Mouse (Mus musculus) CH12.LX (cell line): Measurements from ENCODE around the gene Nucb1. TPM values are rescaled to one million over a fixed set of nuclear protein-coding genes. Genes with fewer than 3 reads are reported as not detected.

Source experiments
- DNase-seq: peaks from one replicate; pipeline ENCODE4 v3.0.0-alpha.2; 2013; ENCODE audit errors: extremely low read depth
- H3K27ac ChIP-seq: 2 replicates; pipeline ENCODE4 v1.5.1; 2012; ENCODE audit warnings: low read depth, mild to moderate bottlenecking, control low read depth, moderate library complexity; ENCODE audit not compliant: insufficient read depth
- H3K27me3 ChIP-seq: replicated peaks from 2 replicates; pipeline ENCODE3; 2012; ENCODE audit warnings: inconsistent platforms
- H3K36me3 ChIP-seq, 2 experiments: replicated peaks in 1 of 2; 2 replicates each; pipeline versions ENCODE3 to v1.6.1; 2012; ENCODE audit warnings: inconsistent platforms in 1 of 2, low read length in 1 of 2, mild to moderate bottlenecking in 1 of 2, mixed read lengths in 1 of 2, moderate library complexity in 1 of 2; ENCODE audit not compliant: control insufficient read depth in 1 of 2, insufficient read depth in 1 of 2
- H3K4me1 ChIP-seq, 2 experiments: 2 replicates each; pipeline ENCODE4 v1.6.1; 2012; ENCODE audit warnings: inconsistent platforms in 1 of 2, moderate library complexity in 1 of 2; ENCODE audit not compliant: insufficient read depth in 2 of 2, control insufficient read depth in 1 of 2
- H3K4me2 ChIP-seq: 2 replicates; pipeline ENCODE4 v1.6.1; 2012; ENCODE audit warnings: low read depth, mild to moderate bottlenecking, control low read depth; ENCODE audit not compliant: poor library complexity, insufficient read depth, severe bottlenecking
- H3K4me3 ChIP-seq, 3 experiments: fragments of 150-350 bp in 1 of 3; sonication (generic) in 1 of 3; replicated peaks in 1 of 3; 2 replicates each; pipeline versions ENCODE3 to v1.5.1; 2011 to 2012; ENCODE audit warnings: low read depth in 2 of 3, low read length in 2 of 3, mild to moderate bottlenecking in 2 of 3, moderate library complexity in 2 of 3, control low read depth in 1 of 3, improper control_type of control experiment in 1 of 3, inconsistent platforms in 1 of 3, mixed read lengths in 1 of 3; ENCODE audit not compliant: poor library complexity in 1 of 3
- H3K79me2 ChIP-seq: replicated peaks from 2 replicates; pipeline ENCODE4 v1.6.1; 2012; ENCODE audit warnings: mild to moderate bottlenecking, moderate library complexity; ENCODE audit not compliant: control insufficient read depth, poor library complexity, insufficient read depth, severe bottlenecking; ENCODE audit errors: extremely low read depth
- H3K9ac ChIP-seq: 2 replicates; pipeline ENCODE4 v1.6.1; 2012; ENCODE audit warnings: low read depth, mild to moderate bottlenecking, control low read depth, moderate library complexity; ENCODE audit not compliant: insufficient read depth
- H3K9me3 ChIP-seq: replicated peaks from 2 replicates; pipeline ENCODE3; 2012; ENCODE audit warnings: low read length, inconsistent platforms, mixed read lengths
- BHLHE40 ChIP-seq: IDR thresholded peaks from 2 replicates; pipeline ENCODE4 v1.6.1; 2011; ENCODE audit warnings: mild to moderate bottlenecking, low read depth, low read length, improper control_type of control experiment
- CHD2 ChIP-seq: IDR thresholded peaks from 2 replicates; pipeline ENCODE4 v1.6.1; 2011; ENCODE audit warnings: low read length, improper control_type of control experiment
- CTCF ChIP-seq, 2 experiments: IDR thresholded peaks in 1 of 2; conservative IDR thresholded peaks in 1 of 2; 2 replicates each; pipeline ENCODE4 v1.5.1; 2011 to 2012; ENCODE audit warnings: low read depth in 2 of 2, low read length in 2 of 2, improper control_type of control experiment in 1 of 2, inconsistent platforms in 1 of 2, mild to moderate bottlenecking in 1 of 2, moderate library complexity in 1 of 2
- EP300 ChIP-seq: IDR thresholded peaks from 2 replicates; pipeline ENCODE4 v1.6.1; 2011; ENCODE audit warnings: low read length, improper control_type of control experiment
- ETS1 ChIP-seq: conservative IDR thresholded peaks from 2 replicates; pipeline ENCODE4 v1.6.1; 2012; ENCODE audit warnings: low read depth, mild to moderate bottlenecking, inconsistent platforms, low read length, improper control_type of control experiment, moderate library complexity
- HCFC1 ChIP-seq: IDR thresholded peaks from 2 replicates; pipeline ENCODE4 v1.6.1; 2012; ENCODE audit warnings: low read depth, mild to moderate bottlenecking, inconsistent platforms, low read length, improper control_type of control experiment
- IRF4 ChIP-seq: IDR thresholded peaks from 2 replicates; pipeline ENCODE4 v1.6.1; 2014; ENCODE audit warnings: low read depth, mild to moderate bottlenecking, inconsistent platforms, low read length, improper control_type of control experiment
- JUND ChIP-seq: conservative IDR thresholded peaks from 2 replicates; pipeline ENCODE4 v1.6.1; 2011; ENCODE audit warnings: low read depth, low read length, improper control_type of control experiment
- MAX ChIP-seq: IDR thresholded peaks from 2 replicates; pipeline ENCODE4 v1.6.1; 2011; ENCODE audit warnings: low read length, improper control_type of control experiment
- MAZ ChIP-seq: IDR thresholded peaks from 2 replicates; pipeline ENCODE4 v1.6.1; 2012; ENCODE audit warnings: low read depth, mild to moderate bottlenecking, inconsistent platforms, low read length, improper control_type of control experiment, moderate library complexity
- MXI1 ChIP-seq: IDR thresholded peaks from 2 replicates; pipeline ENCODE4 v1.6.1; 2011; ENCODE audit warnings: mild to moderate bottlenecking, low read depth, low read length, improper control_type of control experiment
- NRF1 ChIP-seq: IDR thresholded peaks from 2 replicates; pipeline ENCODE4 v1.6.1; 2014; ENCODE audit warnings: low read depth, mild to moderate bottlenecking, inconsistent platforms, low read length, improper control_type of control experiment, moderate library complexity
- RAD21 ChIP-seq: IDR thresholded peaks from 2 replicates; pipeline ENCODE4 v1.6.1; 2011; ENCODE audit warnings: low read depth, mild to moderate bottlenecking, low read length, improper control_type of control experiment, moderate library complexity
- RCOR1 ChIP-seq: conservative IDR thresholded peaks from 2 replicates; pipeline ENCODE4 v1.6.1; 2012; ENCODE audit warnings: low read depth, mild to moderate bottlenecking, inconsistent platforms, low read length, improper control_type of control experiment
- SIN3A ChIP-seq: IDR thresholded peaks from 2 replicates; pipeline ENCODE4 v1.6.1; 2012; ENCODE audit warnings: low read length, improper control_type of control experiment, inconsistent platforms
- SMC3 ChIP-seq: IDR thresholded peaks from 2 replicates; pipeline ENCODE4 v1.6.1; 2011; ENCODE audit warnings: low read depth, low read length, improper control_type of control experiment
- ZKSCAN1 ChIP-seq: IDR thresholded peaks from 2 replicates; pipeline ENCODE4 v1.6.1; 2012; ENCODE audit warnings: low read depth, inconsistent platforms, low read length, improper control_type of control experiment, borderline replicate concordance
- ZMIZ1 ChIP-seq: IDR thresholded peaks from 2 replicates; pipeline ENCODE4 v1.6.1; 2012; ENCODE audit warnings: low read depth, mild to moderate bottlenecking, inconsistent platforms, low read length, improper control_type of control experiment
- ZNF384 ChIP-seq: IDR thresholded peaks from 2 replicates; pipeline ENCODE4 v1.6.1; 2012; ENCODE audit warnings: low read depth, low read length, improper control_type of control experiment, inconsistent platforms
- dilution Hi-C: fragments of 300-500 bp; cut with MboI; formaldehyde crosslinking; loops from 2 replicates; pipeline ENCODE4 v1.14.3; 2020; ENCODE audit warnings: low sequenced_read_pairs; ENCODE audit not compliant: extremely low pct_unique_long_range_greater_than_20kb, extremely low pct_ligation_motif_present
- in situ Hi-C: fragments of 300-500 bp; cut with MboI; formaldehyde crosslinking; loops from 3 replicates; pipeline ENCODE4 v1.14.3; 2019; ENCODE audit warnings: low sequenced_read_pairs, low pct_ligation_motif_present, low pct_unique_long_range_greater_than_20kb, mixed read lengths
- polyA plus RNA-seq: library from polyadenylated mRNA; unstranded; fragments of >175 nt; gene quantifications from 2 replicates; pipeline ENCODE4 v1.2.1, GENCODE M21; 2012; ENCODE audit warnings: low read depth; ENCODE audit not compliant: insufficient read length
- total RNA-seq, 2 experiments: library from RNA; depleted of rRNA; stranded (reverse); fragments of 300-350 nt in 1 of 2; fragments of >200 nt in 1 of 2; gene quantifications; 2 replicates each; pipeline ENCODE4 v1.2.3; 2012 to 2014

The Nucb1 gene
- total and polyA plus RNA-seq, 3 experiments = 40.8 to 90.4 (median 83.4) TPM

GRCm38 (mm10) chr7:45449974-45450373, 60.2 kb downstream of the Nucb1 start:
- no peaks in the 10 kb centered on the region for H3K9me3 ChIP-seq
- H3K4me3 ChIP-seq = no peak overlapping the region
- H3K4me1 ChIP-seq = peaks cover 2 to 19% of the 10 kb centered on the region in 2 experiments
- TF ChIP-seq MAX = no peak
- no peak for TF ChIP-seq MAZ
- no peak for TF ChIP-seq ZNF384
- no peak for TF ChIP-seq NRF1
- TF ChIP-seq IRF4 = no peak
- no peak for TF ChIP-seq CTCF (conservative IDR thresholded peaks at IDR 0.05 in 1 of 2, IDR thresholded peaks at IDR 0.05 in 1 of 2; ENCODE audit: low read depth in 2 of 2, low read length in 2 of 2)
- TF ChIP-seq BHLHE40 = no peak
- TF ChIP-seq HCFC1 = no peak
- no peak for TF ChIP-seq SMC3
- TF ChIP-seq RCOR1 = no peak
- no peak for TF ChIP-seq JUND
- no peak for TF ChIP-seq ETS1
- no peak for TF ChIP-seq ZKSCAN1
- no peak overlapping the region for H3K27ac ChIP-seq
- no peaks in the 10 kb centered on the region for H3K79me2 ChIP-seq
- in situ Hi-C loops = no loop called here
- dilution Hi-C loops = no loop called here
- no peak overlapping the region for H3K4me2 ChIP-seq
- peaks cover 30 to 62% of the 10 kb centered on the region in 2 experiments for H3K36me3 ChIP-seq
- H3K9ac ChIP-seq = no peak overlapping the region
- no peaks in the 10 kb centered on the region for H3K27me3 ChIP-seq
- DNase-seq = no peak

GRCm38 (mm10) chr7:45447325-45447990, 62.7 kb downstream of the Nucb1 start:
- no peak for DNase-seq
- Histone ChIP-seq H3K79me2 (no peaks in the 10 kb centered on the region), H3K9ac (peak overlapping the region; percentile 53; the same call in 1 of the 2 replicates), H3K9me3 (no peaks in the 10 kb centered on the region), H3K36me3 (peaks cover 37 to 68% of the 10 kb centered on the region in 2 experiments), H3K4me1 (peaks cover 2 to 19% of the 10 kb centered on the region in 2 experiments), H3K4me2 (peak overlapping the region; percentile 8; the same call in 1 of the 2 replicates), H3K27me3 (no peaks in the 10 kb centered on the region), H3K4me3 (peak overlapping the region in 2 of 3 experiments; percentile 44 to 54), H3K27ac (no peak overlapping the region)
- TF ChIP-seq MXI1 (no peak), SMC3 (peak; percentile 22), CHD2 (0 out of 2 replicates have a peak, but pooled peaks have one; percentile 53), CTCF (conservative IDR thresholded peaks at IDR 0.05 in 1 of 2, IDR thresholded peaks at IDR 0.05 in 1 of 2; ENCODE audit: low read depth in 2 of 2, low read length in 2 of 2) (peak; percentile 12 to 56; a peak in 2 of 4 replicates), RAD21 (peak; percentile 35), HCFC1 (peak; percentile 67), SIN3A (0 out of 2 replicates have a peak, but pooled peaks have one; percentile 20), EP300 (no peak), ZMIZ1 (no peak)
- dilution Hi-C loops = no loop called here
- in situ Hi-C loops = no loop called here
